In genomic region chr17:80289280-80290073, GRCm38 (mm10) we compare ENCODE assay signal across 7 mouse cellular contexts. TPM values are rescaled to one million over a fixed set of nuclear protein-coding genes. Genes with fewer than 3 reads are reported as not detected.
DNase-seq lines count a peak whose midpoint lies in the region; ATAC-seq and TF ChIP-seq lines count a peak whose summit lies in the region.

No protein-coding gene starts in this region.

- no peak for DNase-seq in lung, postnatal 4 days
- peak; percentile 38 for DNase-seq in hindbrain, postnatal 0 days (ENCODE audit: low spot score)
- no peak for DNase-seq in spleen, adult 18-20 months
- DNase-seq in natural killer cell, adult 2 months (ENCODE audit: low spot score in 2 of 2) = no peak

- peak overlapping the region; percentile 91 for H3K9ac ChIP-seq in lung, embryonic 15.5 days
- H3K9ac ChIP-seq in hindbrain, postnatal 0 days (replicated peaks; ENCODE audit: low read length) = peak overlapping the region; percentile 87
- H3K9ac ChIP-seq in midbrain, embryonic 15.5 days = peak overlapping the region; percentile 92

- H3K27me3 ChIP-seq in lung, embryonic 15.5 days = no peaks in the 10 kb centered on the region
- H3K27me3 ChIP-seq in hindbrain, postnatal 0 days (ENCODE audit: insufficient read depth, low read length) = no peaks in the 10 kb centered on the region
- H3K27me3 ChIP-seq in midbrain, embryonic 15.5 days (replicated peaks) = no peaks in the 10 kb centered on the region

- under 1% methylated on average over 30 of the region's 30 CpGs for WGBS in lung, embryonic 15.5 days
- WGBS in hindbrain, postnatal 0 days = under 1% methylated on average over 30 of the region's 30 CpGs
- WGBS in midbrain, embryonic 15.5 days = 1% methylated on average over 30 of the region's 30 CpGs

- 0 out of 2 replicates have a peak, but pooled peaks have one; percentile 6 for TF ChIP-seq CTCF in hindbrain, postnatal 0 days (IDR thresholded peaks at IDR 0.05; ENCODE audit: low read depth)

- H3K27ac ChIP-seq in lung, embryonic 15.5 days = peak overlapping the region; percentile 89
- H3K27ac ChIP-seq in hindbrain, postnatal 0 days = peak overlapping the region; percentile 90
- H3K27ac ChIP-seq in midbrain, embryonic 15.5 days = peak overlapping the region; percentile 94

- no peaks in the 10 kb centered on the region for H3K36me3 ChIP-seq in lung, embryonic 15.5 days
- H3K36me3 ChIP-seq in hindbrain, postnatal 0 days (ENCODE audit: insufficient read depth, low read length) = no peaks in the 10 kb centered on the region
- no peaks in the 10 kb centered on the region for H3K36me3 ChIP-seq in midbrain, embryonic 15.5 days (replicated peaks)

- H3K9me3 ChIP-seq in lung, embryonic 15.5 days = no peaks in the 10 kb centered on the region
- H3K9me3 ChIP-seq in hindbrain, postnatal 0 days (ENCODE audit: low read length) = no peaks in the 10 kb centered on the region
- H3K9me3 ChIP-seq in midbrain, embryonic 15.5 days = no peaks in the 10 kb centered on the region

- ATAC-seq in lung, embryonic 15.5 days (ENCODE audit: borderline replicate concordance, extremely low read depth, low FRiP score, low TSS enrichment) = peak; percentile 44
- peak; percentile 3; the same call in 1 of the 2 replicates for ATAC-seq in common myeloid progenitor, adult 5-6 weeks (replicated peaks; ENCODE audit: low read depth, poor library complexity, severe bottlenecking)
- ATAC-seq in hindbrain, postnatal 0 days = no peak; the same call in 1 of the 2 replicates
- ATAC-seq in midbrain, embryonic 15.5 days (replicated peaks) = no peak; the same call in 1 of the 2 replicates

- peak overlapping the region; percentile 96 for H3K4me3 ChIP-seq in lung, embryonic 15.5 days
- H3K4me3 ChIP-seq in hindbrain, postnatal 0 days (ENCODE audit: low read length) = peak overlapping the region; percentile 87
- H3K4me3 ChIP-seq in midbrain, embryonic 15.5 days = peak overlapping the region; percentile 85

- peaks cover 11% of the 10 kb centered on the region; the same call in 1 of the 2 replicates for H3K4me1 ChIP-seq in lung, embryonic 15.5 days
- no peaks in the 10 kb centered on the region for H3K4me1 ChIP-seq in hindbrain, postnatal 0 days (ENCODE audit: insufficient read depth, low read length)
- H3K4me1 ChIP-seq in midbrain, embryonic 15.5 days = peaks cover 14% of the 10 kb centered on the region

- H3K4me2 ChIP-seq in lung, embryonic 15.5 days = peak overlapping the region; percentile 79
- H3K4me2 ChIP-seq in hindbrain, postnatal 0 days (ENCODE audit: low read depth, low read length) = peak overlapping the region; percentile 72
- H3K4me2 ChIP-seq in midbrain, embryonic 15.5 days = peak overlapping the region; percentile 52

RNA-seq across cellular contexts. Expression of gene Morn2, which starts 0.5 kb away (rescaled TPM):
- polyA plus RNA-seq in lung, embryonic 15.5 days (2015; fragmentation: Nextera tagmentation; extraction: Ambion mirVana) = 34.1 and 35.7 TPM in 2 replicates
- 7.2 and 13.0 TPM in 2 replicates for total RNA-seq in common myeloid progenitor, adult 5-6 weeks (2017)
- total RNA-seq in hindbrain, postnatal 0 days (2014; rRNA removed) = 13.4 and 17.1 TPM in 2 replicates
- polyA plus RNA-seq in hindbrain, postnatal 0 days (2015; fragmentation: Nextera tagmentation; extraction: Ambion mirVana) = 54.5 and 56.3 TPM in 2 replicates
- 48.8 and 49.7 TPM in 2 replicates for polyA plus RNA-seq in midbrain, embryonic 15.5 days (2015; fragmentation: Nextera tagmentation; extraction: Ambion mirVana)

RNA-seq across cellular contexts. Expression of gene Dhx57, which starts 0.8 kb away (rescaled TPM):
- polyA plus RNA-seq in lung, embryonic 15.5 days (2015; fragmentation: Nextera tagmentation; extraction: Ambion mirVana) = 13.9 and 15.6 TPM in 2 replicates
- total RNA-seq in common myeloid progenitor, adult 5-6 weeks (2017) = 17.7 and 18.3 TPM in 2 replicates
- total RNA-seq in hindbrain, postnatal 0 days (2014; rRNA removed) = 51.2 and 54.3 TPM in 2 replicates
- 30.0 and 31.5 TPM in 2 replicates for polyA plus RNA-seq in hindbrain, postnatal 0 days (2015; fragmentation: Nextera tagmentation; extraction: Ambion mirVana)
- 52.2 and 58.2 TPM in 2 replicates for polyA plus RNA-seq in midbrain, embryonic 15.5 days (2015; fragmentation: Nextera tagmentation; extraction: Ambion mirVana)

RNA-seq across cellular contexts. Expression of gene Arhgef33, which starts 17.7 kb away (rescaled TPM):
- polyA plus RNA-seq in lung, embryonic 15.5 days (2015; fragmentation: Nextera tagmentation; extraction: Ambion mirVana) = 0.82 and 1.1 TPM in 2 replicates
- not detected in 2 replicates for total RNA-seq in common myeloid progenitor, adult 5-6 weeks (2017)
- 28.4 and 38.2 TPM in 2 replicates for total RNA-seq in hindbrain, postnatal 0 days (2014; rRNA removed)
- 9.0 and 11.1 TPM in 2 replicates for polyA plus RNA-seq in hindbrain, postnatal 0 days (2015; fragmentation: Nextera tagmentation; extraction: Ambion mirVana)
- 1.0 and 1.6 TPM in 2 replicates for polyA plus RNA-seq in midbrain, embryonic 15.5 days (2015; fragmentation: Nextera tagmentation; extraction: Ambion mirVana)

Comparison
In these comparisons a context has a peak if more than half of its experiments do, and no peak if none do; other contexts are left out.
1. ATAC-seq: peak in lung, embryonic 15.5 days (single experiment) and common myeloid progenitor, adult 5-6 weeks (single experiment); none in hindbrain, postnatal 0 days (single experiment) and midbrain, embryonic 15.5 days (single experiment).
2. Peak in every context shown above with its lines, with median percentiles within 50 percentile points of each other: H3K27ac ChIP-seq, H3K4me2 ChIP-seq, H3K4me3 ChIP-seq and H3K9ac ChIP-seq.